ENCODE assay signal across 8 mouse cellular contexts in genomic region chr2:142253913-142254312, GRCm38 (mm10).
A peak's percentile ranks its signal among the peaks of the same experiment; 100 is the strongest.
DNase-seq lines count a peak whose midpoint lies in the region; ATAC-seq lines count a peak whose summit lies in the region.

No protein-coding gene starts in this region.

- no peak overlapping the region for H3K9ac ChIP-seq in forebrain, embryonic 15.5 days (replicated peaks)
- H3K9ac ChIP-seq in lung, embryonic 15.5 days, result no peak overlapping the region

- H3K27me3 ChIP-seq in forebrain, embryonic 15.5 days, result no peaks in the 10 kb centered on the region
- H3K27me3 ChIP-seq in hindbrain, embryonic 10.5 days (ENCODE audit: insufficient read depth, poor library complexity, severe bottlenecking), result no peaks in the 10 kb centered on the region
- no peaks in the 10 kb centered on the region for H3K27me3 ChIP-seq in lung, embryonic 15.5 days

- H3K9me3 ChIP-seq in forebrain, embryonic 15.5 days, result no peaks in the 10 kb centered on the region
- H3K9me3 ChIP-seq in hindbrain, embryonic 10.5 days, result no peaks in the 10 kb centered on the region
- H3K9me3 ChIP-seq in lung, embryonic 15.5 days, result no peaks in the 10 kb centered on the region

- peak; percentile 35 for DNase-seq in MN1 (ENCODE audit: low spot score)
- DNase-seq in hindbrain, embryonic 10.5 days (ENCODE audit: low spot score), result peak; percentile 79
- peak; percentile 63 to 87 for DNase-seq in layer of hippocampus, adult 8-10 months (ENCODE audit: low spot score in 2 of 2)
- peak; percentile 36 for DNase-seq in retina, adult 2 months (ENCODE audit: low read depth, low spot score)
- peak; percentile 46 to 48 for DNase-seq in urinary bladder, postnatal 36 days (ENCODE audit: low spot score in 2 of 2)

- ATAC-seq in cerebellum, adult (ENCODE audit: insufficient number of reproducible peaks, low FRiP score, low TSS enrichment), result peak; percentile 77
- ATAC-seq in forebrain, embryonic 15.5 days (replicated peaks), result peak; percentile 91
- peak; percentile 83; the same call in 1 of the 2 replicates for ATAC-seq in lung, embryonic 15.5 days (ENCODE audit: borderline replicate concordance, extremely low read depth, low FRiP score, low TSS enrichment)

- no peaks in the 10 kb centered on the region for H3K36me3 ChIP-seq in forebrain, embryonic 15.5 days
- H3K36me3 ChIP-seq in hindbrain, embryonic 10.5 days, result no peaks in the 10 kb centered on the region
- H3K36me3 ChIP-seq in lung, embryonic 15.5 days, result no peaks in the 10 kb centered on the region

- peak overlapping the region; percentile 47 for H3K27ac ChIP-seq in forebrain, embryonic 15.5 days (replicated peaks)
- H3K27ac ChIP-seq in hindbrain, embryonic 10.5 days, result peak overlapping the region; percentile 62; the same call in 1 of the 2 replicates
- peak overlapping the region; percentile 34; the same call in 1 of the 2 replicates for H3K27ac ChIP-seq in lung, embryonic 15.5 days

- no peak overlapping the region for H3K4me3 ChIP-seq in forebrain, embryonic 15.5 days
- no peak overlapping the region for H3K4me3 ChIP-seq in hindbrain, embryonic 10.5 days
- no peak overlapping the region for H3K4me3 ChIP-seq in lung, embryonic 15.5 days

- H3K4me1 ChIP-seq in forebrain, embryonic 15.5 days, result peaks cover 14% of the 10 kb centered on the region
- H3K4me1 ChIP-seq in hindbrain, embryonic 10.5 days (replicated peaks), result 0 out of 2 replicates have a peak, but pooled peaks cover 3% of the 10 kb centered on the region
- no peaks in the 10 kb centered on the region for H3K4me1 ChIP-seq in lung, embryonic 15.5 days

- 8% methylated on average over 11 of the region's 11 CpGs for WGBS in forebrain, embryonic 15.5 days
- 23% methylated on average over 11 of the region's 11 CpGs for WGBS in hindbrain, embryonic 10.5 days
- 12% methylated on average over 11 of the region's 11 CpGs for WGBS in lung, embryonic 15.5 days

- H3K4me2 ChIP-seq in forebrain, embryonic 15.5 days (replicated peaks), result peak overlapping the region; percentile 29; the same call in 1 of the 2 replicates
- H3K4me2 ChIP-seq in lung, embryonic 15.5 days, result no peak overlapping the region
